Mouse (Mus musculus) frontal cortex, postnatal 10 days (tissue): ENCODE measurements around the gene Ttc9.

Experiments
- DNase-seq, 2 experiments: peaks; one replicate each; pipeline ENCODE4 v3.0.0; 2022; ENCODE audit warnings: low spot score in 2 of 2, mixed read lengths in 1 of 2

Ttc9 gene

GRCm38 (mm10) chr12:81630915-81631660 lies at the start of gene Ttc9:
Gene Ttc9 (plus strand): TSS chr12:81631249.
- peak; percentile 32 to 56 for DNase-seq

- DNase-seq = peak; percentile 88 to 90
Measured at GRCm38 (mm10) chr12:81594902-81595671, 36.0 kb upstream of the Ttc9 start, which contains the start of gene Med6. Gene Med6 (minus strand): TSS chr12:81595008.

GRCm38 (mm10) chr12:81596547-81597262 lies 34.3 kb upstream of the Ttc9 start:
- no peak for DNase-seq

- DNase-seq = no peak
Measured at GRCm38 (mm10) chr12:81604995-81605784, 25.9 kb upstream of the Ttc9 start.

- DNase-seq = no peak
Measured at GRCm38 (mm10) chr12:81609445-81609844, 21.6 kb upstream of the Ttc9 start.

- no peak for DNase-seq
Measured at GRCm38 (mm10) chr12:81615807-81616206, 15.2 kb upstream of the Ttc9 start.

- no peak for DNase-seq
Measured at GRCm38 (mm10) chr12:81616980-81617379, 14.1 kb upstream of the Ttc9 start.

GRCm38 (mm10) chr12:81619302-81619701 lies 11.7 kb upstream of the Ttc9 start:
- peak; percentile 50 to 71 for DNase-seq

GRCm38 (mm10) chr12:81623377-81623776 lies 7.7 kb upstream of the Ttc9 start:
- DNase-seq = no peak

- no peak for DNase-seq
Measured at GRCm38 (mm10) chr12:81626226-81626861, 4.7 kb upstream of the Ttc9 start.

GRCm38 (mm10) chr12:81627426-81627825 lies 3.6 kb upstream of the Ttc9 start:
- DNase-seq = no peak

- no peak for DNase-seq
Measured at GRCm38 (mm10) chr12:81628091-81628490, 3.0 kb upstream of the Ttc9 start.

GRCm38 (mm10) chr12:81630520-81630914 lies 532 bp upstream of the Ttc9 start:
- DNase-seq = peak; percentile 47 to 50

- peak; percentile 31 to 45 for DNase-seq
Measured at GRCm38 (mm10) chr12:81631661-81632401, 782 bp downstream of the Ttc9 start.

GRCm38 (mm10) chr12:81633246-81633645 lies 2.2 kb downstream of the Ttc9 start:
- no peak for DNase-seq

- DNase-seq = no peak
Measured at GRCm38 (mm10) chr12:81640656-81641055, 9.6 kb downstream of the Ttc9 start.

- DNase-seq = peak; percentile 11 to 35
Measured at GRCm38 (mm10) chr12:81642361-81643082, 11.5 kb downstream of the Ttc9 start.

GRCm38 (mm10) chr12:81646811-81647210 lies 15.8 kb downstream of the Ttc9 start:
- no peak for DNase-seq

GRCm38 (mm10) chr12:81653344-81653743 lies 22.3 kb downstream of the Ttc9 start:
- peak in 1 of 2 experiments; percentile 24 for DNase-seq
